Mouse (Mus musculus) adrenal gland, adult 18-20 months (tissue): Measurements from ENCODE around the gene C330007P06Rik. TPM values are rescaled to one million over a fixed set of nuclear protein-coding genes. Genes with fewer than 3 reads are reported as not detected.
"Not testable (repeated sequence)": the region's sequence is repeated elsewhere in the genome, so short reads cannot be mapped to it uniquely, and the experiment has no call there.

Experiments
- DNase-seq, 2 experiments: peaks; one replicate each; pipeline ENCODE4 v3.0.0; 2021 to 2022; ENCODE audit warnings: low spot score in 2 of 2
- total RNA-seq, 2 experiments: library from RNA; stranded (reverse); gene quantifications; 1 replicate in 1 of 2; 2 replicates in 1 of 2; pipeline ENCODE4 v1.2.3; 2021

C330007P06Rik gene
- total RNA-seq, 2 experiments from 2014 or later = 48.6 to 50.9 TPM

- DNase-seq = no peak
Observed at GRCm38 (mm10) chrX:36804196-36804595, 69.7 kb downstream of the C330007P06Rik start.

DNA sequence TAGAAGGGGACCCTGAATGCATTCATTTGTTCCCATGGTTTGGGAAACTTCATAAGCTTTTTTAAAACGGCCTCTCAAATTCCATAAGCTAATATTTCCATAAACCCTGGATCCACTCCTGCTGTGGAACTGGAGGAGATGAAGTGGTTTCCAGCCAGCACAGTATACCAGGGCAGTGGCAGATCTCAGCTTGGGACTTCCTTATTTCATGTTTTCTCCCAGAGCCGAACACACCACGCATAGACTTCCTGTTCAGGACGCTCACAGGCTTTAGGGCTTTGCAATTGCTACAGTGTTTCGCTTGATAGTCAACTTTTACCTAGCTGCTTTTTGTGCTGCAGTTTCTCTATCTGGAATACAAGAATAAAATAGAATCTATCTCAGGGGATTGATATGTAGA, 70.7 kb downstream of the C330007P06Rik start:
- no peak for DNase-seq

DNA sequence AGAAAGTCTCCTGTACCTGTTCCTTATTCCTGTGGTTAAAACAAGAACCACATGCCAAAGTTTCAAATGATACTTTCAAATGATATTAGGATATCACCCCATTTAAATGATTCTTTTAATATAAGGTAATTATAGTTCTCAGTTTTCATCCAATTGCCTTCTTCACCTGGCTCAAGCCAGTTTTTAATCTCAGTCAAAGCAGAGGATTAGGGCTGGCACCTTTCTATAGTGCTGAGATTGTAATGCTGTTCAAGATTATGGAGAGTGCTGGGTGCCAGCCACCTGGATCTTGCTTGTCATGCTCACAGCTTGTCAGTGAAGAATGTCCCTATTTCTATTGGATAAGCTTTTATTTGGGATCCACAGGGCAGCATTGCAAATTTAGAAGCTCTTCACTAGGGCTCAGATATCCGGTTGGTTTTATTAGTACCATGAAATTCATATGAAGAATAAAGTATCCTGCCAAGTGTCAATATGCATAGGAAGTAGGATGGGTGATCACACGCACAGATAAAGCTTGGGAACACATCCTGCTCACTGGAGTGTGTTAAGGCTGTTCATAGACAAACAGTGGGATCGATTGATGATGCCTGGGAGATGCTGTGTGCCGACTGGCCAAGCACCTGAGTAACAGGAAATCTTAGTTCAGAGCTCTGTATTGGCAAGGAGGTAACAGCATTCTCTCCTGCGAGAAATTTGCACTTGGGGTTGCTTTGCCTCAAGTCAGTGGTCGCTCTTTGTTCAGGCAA, 74.6 kb downstream of the C330007P06Rik start:
- DNase-seq = no peak

GRCm38 (mm10) chrX:36796734-36797133, 77.2 kb downstream of the C330007P06Rik start:
- DNase-seq = not testable (repeated sequence)

DNA sequence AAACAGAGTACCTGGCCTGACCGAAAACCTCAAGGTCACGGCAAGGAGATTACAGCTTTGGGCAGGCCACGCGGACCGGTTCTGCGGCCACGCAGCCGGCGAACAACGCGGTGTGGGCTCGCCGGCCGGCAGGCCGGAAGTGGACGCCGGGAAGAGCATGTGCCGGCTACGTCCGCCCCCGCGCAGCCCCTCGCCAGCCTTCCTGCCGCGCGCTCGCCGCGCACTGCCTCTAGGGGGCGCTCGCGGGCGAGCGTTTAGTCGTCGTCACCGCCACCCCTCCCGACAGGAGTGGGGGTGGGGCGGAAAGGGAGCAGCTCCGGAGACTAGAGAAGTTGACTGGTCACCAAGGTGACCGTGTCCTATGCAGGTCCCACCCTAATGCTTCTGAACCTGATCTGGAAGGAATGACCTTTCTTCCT, 77.7 kb downstream of the C330007P06Rik start:
- peak; percentile 78 to 80 for DNase-seq

DNA sequence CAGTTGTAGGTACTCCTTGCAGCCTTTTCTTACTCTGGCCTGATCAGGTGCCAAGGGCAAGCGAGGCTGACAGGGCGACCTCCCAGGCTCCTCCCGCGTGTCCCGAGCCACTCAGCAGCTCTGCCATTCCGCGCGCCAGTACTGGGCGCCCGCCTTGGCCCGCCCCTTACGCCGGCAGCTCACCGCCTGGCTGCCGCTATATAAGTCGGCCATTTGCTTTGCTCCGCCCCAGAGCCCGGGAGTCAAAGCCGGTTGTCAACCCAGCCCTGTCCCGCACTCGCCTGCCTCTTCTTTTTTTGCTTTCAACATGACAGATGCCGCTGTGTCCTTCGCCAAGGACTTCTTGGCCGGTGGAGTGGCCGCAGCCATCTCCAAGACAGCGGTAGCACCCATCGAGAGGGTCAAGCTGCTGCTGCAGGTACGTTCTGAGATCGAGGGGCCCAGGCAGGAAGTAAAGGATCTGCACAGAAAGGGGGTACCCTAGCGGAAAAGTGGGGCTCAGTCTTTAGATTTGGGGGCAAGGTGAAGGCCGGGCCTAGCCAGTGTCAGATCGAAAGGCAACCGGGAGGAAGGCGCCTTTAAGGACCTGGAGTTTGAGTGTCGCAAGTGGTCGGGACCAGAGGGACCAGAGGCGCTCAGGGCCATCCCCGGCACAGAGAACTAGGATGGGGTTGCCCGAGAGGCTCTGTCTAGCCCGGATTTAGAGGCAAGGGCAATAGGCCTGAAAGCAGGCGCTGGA, 78.3 kb downstream of the C330007P06Rik start, which contains the start of gene Slc25a5:
Gene Slc25a5, plus strand, starts transcription at position 228 of the 739 bp plus-strand sequence.
- peak; percentile 77 to 80 for DNase-seq

DNA sequence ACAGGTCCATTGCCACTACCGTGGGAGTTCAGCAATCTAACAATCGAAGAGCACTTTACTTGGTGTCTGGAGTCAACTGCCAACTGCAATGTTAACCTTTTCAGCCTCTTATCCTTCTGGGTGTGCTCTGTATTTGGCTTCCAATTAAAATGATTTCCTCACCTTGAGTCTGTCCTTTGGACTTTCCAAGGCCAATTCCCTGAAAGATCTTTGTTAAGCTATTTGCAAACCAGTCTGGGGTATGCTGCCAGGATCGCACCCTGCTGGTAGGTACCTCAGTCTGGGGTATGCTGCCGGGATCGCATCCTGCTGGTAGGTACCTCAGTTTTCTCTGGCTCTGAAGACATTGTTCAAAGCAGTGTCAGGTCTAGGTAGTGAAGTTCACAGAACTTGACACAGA, 79.3 kb downstream of the C330007P06Rik start:
- DNase-seq = no peak

DNA sequence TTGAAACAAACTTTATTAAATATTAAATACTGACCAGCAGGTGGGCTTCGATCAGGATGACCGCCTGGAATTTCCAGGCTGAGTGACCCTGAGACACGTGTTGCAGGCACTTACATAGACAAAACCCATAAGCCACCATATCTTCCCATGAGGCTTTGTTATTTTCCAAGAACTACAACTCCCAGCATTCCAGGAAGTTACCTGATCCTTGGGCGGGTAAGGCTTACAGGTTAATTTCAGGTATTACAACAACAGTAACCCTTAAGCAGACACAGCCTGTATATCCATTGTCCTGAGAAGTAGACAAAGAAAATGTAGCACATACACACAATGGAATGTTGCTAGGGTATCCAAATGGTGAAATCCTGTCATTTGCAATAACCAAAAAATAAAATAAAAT, 84.6 kb downstream of the C330007P06Rik start:
- no peak for DNase-seq

DNA sequence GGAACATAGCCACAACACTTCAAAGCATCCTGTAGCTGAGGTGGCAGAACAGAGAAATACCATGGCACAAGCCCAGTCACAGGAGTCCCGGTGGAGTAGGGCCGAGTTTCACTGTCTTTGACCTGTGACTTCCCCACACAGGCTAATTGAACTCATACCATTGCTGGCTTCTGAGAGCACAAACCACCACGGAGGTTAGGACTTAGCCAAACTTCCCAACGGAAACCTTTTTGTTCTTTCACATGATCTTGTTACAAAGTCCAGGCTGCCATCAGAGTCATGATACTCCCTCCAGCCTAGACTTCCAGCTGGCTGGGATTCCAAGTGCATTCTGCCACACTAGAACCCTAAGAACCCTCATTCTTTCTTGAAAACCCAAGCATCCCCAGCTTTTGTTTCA, 96.2 kb downstream of the C330007P06Rik start:
- no peak for DNase-seq

GRCm38 (mm10) chrX:36775520-36775919, 98.4 kb downstream of the C330007P06Rik start:
- DNase-seq = no peak

Other genes starting within 250 kb of the C330007P06Rik start
- 1 to 10 TPM; 2.9 to 5.4 TPM for gene Akap17b, start 228.7 kb downstream of the C330007P06Rik start, total RNA-seq
- gene Slc25a43, start 130.5 kb downstream of the C330007P06Rik start, total RNA-seq = 1 to 10 TPM; 1.2 to 2.1 TPM
- gene Slc25a5, start 78.5 kb downstream of the C330007P06Rik start, total RNA-seq = 100 to 1,000 TPM; 441 to 551 TPM
- gene Ube2a, start 211 bp downstream of the C330007P06Rik start, total RNA-seq = 10 to 100 TPM; 57.3 to 74.1 TPM
- gene Nkrf, start 28.8 kb upstream of the C330007P06Rik start, total RNA-seq = 10 to 100 TPM; 11.8 to 13.4 TPM
- 10 to 100 TPM; 17.2 to 18.5 TPM for gene Sept6, start 117.7 kb upstream of the C330007P06Rik start, total RNA-seq
- 1 to 10 TPM in 1 of 2 experiments, under 1 TPM in 1; 0.27 to 2.7 TPM for gene Sowahd, start 174.7 kb upstream of the C330007P06Rik start, total RNA-seq
- 100 to 1,000 TPM; 573 to 575 TPM for gene Rpl39, start 211.3 kb upstream of the C330007P06Rik start, total RNA-seq
- 10 to 100 TPM; 12.2 to 15.6 TPM for gene Upf3b, start 236.2 kb upstream of the C330007P06Rik start, total RNA-seq